Mouse (Mus musculus): ENCODE measurements around the gene a. TPM values are rescaled to one million over a fixed set of nuclear protein-coding genes. Genes with fewer than 3 reads are reported as not detected.
"Not testable (repeated sequence)": the region's sequence is repeated elsewhere in the genome, so short reads cannot be mapped to it uniquely, and the experiment has no call there.

Gene a
- polyA plus RNA-seq, 1 experiment: not detected

DNA sequence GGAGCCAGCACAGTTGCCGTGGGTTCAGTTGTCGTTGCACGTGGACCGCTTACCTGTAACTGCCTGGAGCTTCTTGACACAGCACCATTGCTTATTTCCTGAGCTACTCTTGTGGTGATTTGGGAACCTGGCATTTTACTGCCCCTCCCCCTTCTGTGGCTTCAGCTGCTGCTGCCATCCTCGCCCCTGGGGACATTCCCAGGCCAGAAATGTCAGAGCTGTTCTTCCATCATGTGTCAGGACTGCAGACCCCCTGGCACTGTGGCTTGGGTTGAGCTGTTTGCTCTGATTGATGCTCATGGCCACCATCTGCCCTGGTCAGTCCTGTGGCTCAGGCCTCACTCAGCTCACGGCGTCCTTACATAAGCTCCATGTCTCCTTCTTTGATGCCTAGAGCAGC is 129.7 kb downstream of the a start:
- WGBS: 89% methylated on average over 7 of the region's 7 CpGs
- TF ChIP-seq CTCF (conservative IDR thresholded peaks at IDR 0.05; ENCODE audit: insufficient read depth, insufficient read length, low read depth, low read length) (no peak), POLR2A (IDR thresholded peaks at IDR 0.05; ENCODE audit: low read depth, low read length) (no peak)
- no peak for DNase-seq
- H3K27me3 ChIP-seq (replicated peaks; ENCODE audit: control insufficient read depth, insufficient read depth, low read length): no peaks in the 10 kb centered on the region
- H3K27ac ChIP-seq (ENCODE audit: insufficient read depth, low read depth, low read length): no peak overlapping the region
- H3K36me3 ChIP-seq (ENCODE audit: control insufficient read depth, insufficient read depth, low read length): no peaks in the 10 kb centered on the region
- no peaks in the 10 kb centered on the region for H3K4me1 ChIP-seq (ENCODE audit: control insufficient read depth, insufficient read depth, low read length)
- no peak overlapping the region for H3K4me3 ChIP-seq (ENCODE audit: insufficient read depth, low read depth, low read length)

DNA sequence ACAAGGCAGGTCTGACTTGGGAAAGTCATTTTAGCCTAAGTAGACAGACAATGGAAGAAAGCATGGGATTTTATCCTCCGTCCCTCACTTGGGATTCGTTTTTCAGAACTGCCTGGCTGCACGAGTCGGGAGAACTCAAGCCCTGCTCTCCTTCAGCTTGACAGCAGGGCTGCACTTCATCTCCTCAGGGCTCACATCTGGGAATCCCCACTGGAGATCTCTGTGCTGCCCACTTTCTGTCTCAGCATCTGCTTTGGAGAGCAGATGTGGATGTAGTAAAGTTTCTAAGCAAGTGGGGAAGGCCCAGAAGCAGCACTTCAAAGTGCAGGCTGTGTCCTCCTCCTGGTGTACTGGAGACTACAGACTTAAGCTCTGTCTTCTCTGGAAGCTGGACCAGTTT is 130.9 kb downstream of the a start:
- H3K36me3 ChIP-seq (ENCODE audit: control insufficient read depth, insufficient read depth, low read length); H3K27me3 ChIP-seq (replicated peaks; ENCODE audit: control insufficient read depth, insufficient read depth, low read length); H3K4me1 ChIP-seq (ENCODE audit: control insufficient read depth, insufficient read depth, low read length); H3K4me3 ChIP-seq (ENCODE audit: insufficient read depth, low read depth, low read length); DNase-seq; H3K27ac ChIP-seq (ENCODE audit: insufficient read depth, low read depth, low read length): not testable (repeated sequence)
- WGBS: no CpG with 5 or more reads among the region's 4 CpGs

DNA sequence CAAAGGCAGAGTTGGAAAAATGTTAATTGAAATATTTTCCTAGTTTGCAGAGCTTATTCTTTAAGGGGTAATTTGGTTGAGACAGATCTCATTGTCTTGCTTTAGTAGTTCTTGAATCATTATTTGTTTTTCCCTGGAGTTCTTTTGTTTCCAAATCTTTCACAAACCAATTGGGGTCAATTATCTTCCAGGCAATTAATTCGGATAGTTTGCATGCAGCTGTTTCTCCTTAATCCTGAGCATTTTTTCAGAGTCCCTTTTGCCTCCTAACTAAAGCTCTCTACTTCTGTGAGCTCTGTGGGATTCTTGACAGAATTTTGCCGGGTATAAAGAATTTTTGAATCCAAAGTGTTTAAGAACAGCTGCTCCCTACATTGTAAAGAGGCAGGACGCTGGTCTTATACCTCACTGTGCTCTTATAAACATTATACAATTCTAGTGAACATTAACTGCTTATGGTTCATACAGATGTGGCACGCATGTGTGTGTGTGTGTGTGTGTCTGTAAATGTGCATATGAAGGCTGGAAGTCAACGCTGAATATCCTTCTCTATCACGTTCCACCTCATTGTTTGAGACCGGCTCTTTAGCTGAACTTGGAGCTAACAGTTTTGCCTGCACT is 134.3 kb downstream of the a start:
- Histone ChIP-seq H3K27me3 (replicated peaks; ENCODE audit: control insufficient read depth, insufficient read depth, low read length) (no peaks in the 10 kb centered on the region), H3K4me3 (ENCODE audit: insufficient read depth, low read depth, low read length) (no peak overlapping the region), H3K27ac (ENCODE audit: insufficient read depth, low read depth, low read length) (no peak overlapping the region), H3K36me3 (ENCODE audit: control insufficient read depth, insufficient read depth, low read length) (no peaks in the 10 kb centered on the region), H3K4me1 (ENCODE audit: control insufficient read depth, insufficient read depth, low read length) (no peaks in the 10 kb centered on the region)
- no peak for DNase-seq
- 71% methylated on average over 7 of the region's 7 CpGs for WGBS
- TF ChIP-seq POLR2A (IDR thresholded peaks at IDR 0.05; ENCODE audit: low read depth, low read length) (no peak), CTCF (conservative IDR thresholded peaks at IDR 0.05; ENCODE audit: insufficient read depth, insufficient read length, low read depth, low read length) (no peak)

DNA sequence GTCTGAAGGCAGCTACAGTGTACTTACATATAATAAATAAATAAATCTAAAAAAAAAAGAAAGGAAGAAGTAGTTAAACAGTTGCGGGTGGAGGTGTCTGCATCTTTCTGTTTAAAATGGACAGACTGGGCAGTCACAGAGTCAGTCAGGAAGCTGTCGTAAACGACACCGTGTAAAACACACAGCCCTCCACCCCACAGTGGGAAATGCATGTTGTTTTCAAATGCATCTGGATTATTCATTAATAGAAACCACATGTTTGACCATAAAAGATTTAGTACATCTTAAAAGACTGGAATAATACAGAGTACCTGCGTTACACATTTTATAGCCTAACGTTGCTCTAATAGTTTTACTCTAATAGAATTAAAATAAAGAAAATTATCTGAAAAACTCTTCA is 135.6 kb downstream of the a start:
- DNase-seq: no peak
- Histone ChIP-seq H3K36me3 (ENCODE audit: control insufficient read depth, insufficient read depth, low read length) (no peaks in the 10 kb centered on the region), H3K27ac (ENCODE audit: insufficient read depth, low read depth, low read length) (no peak overlapping the region), H3K4me1 (ENCODE audit: control insufficient read depth, insufficient read depth, low read length) (no peaks in the 10 kb centered on the region), H3K4me3 (ENCODE audit: insufficient read depth, low read depth, low read length) (no peak overlapping the region), H3K27me3 (replicated peaks; ENCODE audit: control insufficient read depth, insufficient read depth, low read length) (no peaks in the 10 kb centered on the region)
- no peak for TF ChIP-seq CTCF (conservative IDR thresholded peaks at IDR 0.05; ENCODE audit: insufficient read depth, insufficient read length, low read depth, low read length)
- TF ChIP-seq POLR2A (IDR thresholded peaks at IDR 0.05; ENCODE audit: low read depth, low read length): no peak
- WGBS: 47% methylated on average over 6 of the region's 6 CpGs

DNA sequence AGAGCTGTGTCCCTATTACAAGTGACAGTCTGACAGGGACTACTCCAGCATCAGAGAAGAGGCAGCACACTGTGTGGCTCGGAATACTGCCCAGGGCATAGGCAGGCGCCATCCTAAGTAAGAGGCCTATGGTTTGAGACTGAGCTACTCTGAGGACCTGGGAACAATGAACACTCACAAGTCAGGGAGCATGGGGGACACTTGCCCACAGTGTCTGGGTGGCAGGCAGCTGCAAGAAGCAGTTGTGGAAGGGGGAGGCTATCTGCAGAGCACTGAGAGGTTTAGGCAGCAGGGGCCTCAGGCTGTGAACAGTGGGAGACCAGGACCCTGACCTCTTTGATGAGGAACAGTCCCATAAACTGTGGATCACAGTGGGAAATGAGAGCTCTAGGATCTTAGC is 137.1 kb downstream of the a start:
- Histone ChIP-seq H3K36me3 (ENCODE audit: control insufficient read depth, insufficient read depth, low read length) (no peaks in the 10 kb centered on the region), H3K4me3 (ENCODE audit: insufficient read depth, low read depth, low read length) (no peak overlapping the region), H3K27me3 (replicated peaks; ENCODE audit: control insufficient read depth, insufficient read depth, low read length) (no peaks in the 10 kb centered on the region), H3K27ac (ENCODE audit: insufficient read depth, low read depth, low read length) (no peak overlapping the region), H3K4me1 (ENCODE audit: control insufficient read depth, insufficient read depth, low read length) (no peaks in the 10 kb centered on the region)
- no peak for DNase-seq
- TF ChIP-seq CTCF (conservative IDR thresholded peaks at IDR 0.05; ENCODE audit: insufficient read depth, insufficient read length, low read depth, low read length) (no peak), POLR2A (IDR thresholded peaks at IDR 0.05; ENCODE audit: low read depth, low read length) (no peak)
- WGBS: 91% methylated on average over 2 of the region's 2 CpGs

DNA sequence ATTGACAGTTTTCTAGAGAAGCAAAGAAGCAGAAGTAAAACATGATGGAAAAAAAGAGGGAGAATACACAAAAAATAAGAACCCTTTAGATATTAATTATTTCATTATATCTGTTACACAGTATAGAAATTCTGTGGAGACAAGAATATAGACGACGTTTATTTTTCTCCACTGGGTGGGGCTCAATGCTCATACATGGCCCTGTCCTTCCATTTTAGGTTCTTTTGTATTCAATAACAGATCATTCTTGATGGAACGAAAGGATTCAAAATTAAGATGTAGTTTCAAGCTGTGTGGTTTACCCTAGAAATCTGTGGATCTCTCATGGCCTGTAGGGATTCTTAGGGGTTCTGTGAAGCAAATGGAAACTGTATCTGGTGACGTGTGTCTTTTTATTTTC is 142.7 kb downstream of the a start:
- no peak for DNase-seq
- Histone ChIP-seq H3K4me1 (ENCODE audit: control insufficient read depth, insufficient read depth, low read length) (no peaks in the 10 kb centered on the region), H3K27ac (ENCODE audit: insufficient read depth, low read depth, low read length) (no peak overlapping the region), H3K36me3 (ENCODE audit: control insufficient read depth, insufficient read depth, low read length) (no peaks in the 10 kb centered on the region), H3K4me3 (ENCODE audit: insufficient read depth, low read depth, low read length) (no peak overlapping the region), H3K27me3 (replicated peaks; ENCODE audit: control insufficient read depth, insufficient read depth, low read length) (no peaks in the 10 kb centered on the region)
- TF ChIP-seq POLR2A (IDR thresholded peaks at IDR 0.05; ENCODE audit: low read depth, low read length): no peak
- TF ChIP-seq CTCF (conservative IDR thresholded peaks at IDR 0.05; ENCODE audit: insufficient read depth, insufficient read length, low read depth, low read length): no peak
- 60% methylated on average over 4 of the region's 4 CpGs for WGBS

DNA sequence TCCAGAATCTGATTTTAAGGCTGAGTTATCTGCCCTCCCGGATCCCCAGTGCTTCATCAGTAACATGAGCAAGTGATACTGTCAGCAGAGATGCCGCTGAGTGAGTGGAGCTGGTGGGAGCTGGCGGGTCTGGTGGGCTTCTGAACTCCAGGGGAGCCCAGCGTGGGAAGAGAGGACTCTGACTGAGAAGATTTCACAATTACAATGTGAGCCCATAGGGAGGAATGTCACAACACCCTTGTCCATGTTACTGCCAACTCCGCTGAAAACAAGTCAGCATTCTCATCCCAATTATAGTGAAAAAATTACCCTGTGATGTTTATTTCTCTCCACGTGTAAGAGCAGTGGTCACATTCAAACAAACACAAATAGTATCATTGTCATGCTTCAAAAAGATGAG is 144.9 kb downstream of the a start:
- no peak overlapping the region for H3K4me3 ChIP-seq (ENCODE audit: insufficient read depth, low read depth, low read length)
- H3K4me1 ChIP-seq (ENCODE audit: control insufficient read depth, insufficient read depth, low read length): no peaks in the 10 kb centered on the region
- no peaks in the 10 kb centered on the region for H3K36me3 ChIP-seq (ENCODE audit: control insufficient read depth, insufficient read depth, low read length)
- 67% methylated on average over 6 of the region's 6 CpGs for WGBS
- H3K27ac ChIP-seq (ENCODE audit: insufficient read depth, low read depth, low read length): no peak overlapping the region
- no peak for TF ChIP-seq POLR2A (IDR thresholded peaks at IDR 0.05; ENCODE audit: low read depth, low read length)
- TF ChIP-seq CTCF (conservative IDR thresholded peaks at IDR 0.05; ENCODE audit: insufficient read depth, insufficient read length, low read depth, low read length): no peak
- H3K27me3 ChIP-seq (replicated peaks; ENCODE audit: control insufficient read depth, insufficient read depth, low read length): no peaks in the 10 kb centered on the region
- no peak for DNase-seq
